ENCODE assay signal across 8 mouse cellular contexts in genomic region chr2:45096638-45097247, GRCm38 (mm10). TPM values are rescaled to one million over a fixed set of nuclear protein-coding genes. Genes with fewer than 3 reads are reported as not detected.
DNase-seq lines count a peak whose midpoint lies in the region; ATAC-seq lines count a peak whose summit lies in the region.

No protein-coding gene starts in this region.

- no peaks in the 10 kb centered on the region for H3K27me3 ChIP-seq in heart, embryonic 13.5 days (replicated peaks)
- H3K27me3 ChIP-seq in midbrain, embryonic 12.5 days = no peaks in the 10 kb centered on the region

- no peak for DNase-seq in heart, postnatal 14 days
- DNase-seq in right cerebral cortex, postnatal 4 days = peak; percentile 6
- DNase-seq in right cerebral cortex, postnatal 36 days (ENCODE audit: low spot score in 2 of 2) = no peak
- DNase-seq in embryo, embryonic 10 days (ENCODE audit: low spot score) = no peak
- DNase-seq in gastrocnemius, postnatal 36 days = no peak
- no peak for DNase-seq in urinary bladder, postnatal 10 days (ENCODE audit: low spot score)

- H3K4me3 ChIP-seq in heart, embryonic 13.5 days = 0 out of 2 replicates have a peak overlapping the region, but pooled peaks have one; percentile 5
- H3K4me3 ChIP-seq in midbrain, embryonic 12.5 days = no peak overlapping the region

- H3K36me3 ChIP-seq in heart, embryonic 13.5 days = peaks cover 31% of the 10 kb centered on the region
- no peaks in the 10 kb centered on the region for H3K36me3 ChIP-seq in midbrain, embryonic 12.5 days

- WGBS in heart, embryonic 13.5 days = 35% methylated on average over 10 of the region's 10 CpGs
- 13% methylated on average over 10 of the region's 10 CpGs for WGBS in midbrain, embryonic 12.5 days

- peak overlapping the region; percentile 63 for H3K27ac ChIP-seq in heart, embryonic 13.5 days (replicated peaks)
- H3K27ac ChIP-seq in midbrain, embryonic 12.5 days (replicated peaks) = peak overlapping the region; percentile 73

- intact Hi-C loops in heart, postnatal 14 days (cut with DNase I) = no loop called here
- intact Hi-C loops in gastrocnemius, postnatal 36 days (cut with DNase I) = no loop called here

- peak overlapping the region; percentile 50 for H3K4me2 ChIP-seq in heart, embryonic 13.5 days
- H3K4me2 ChIP-seq in midbrain, embryonic 12.5 days (replicated peaks) = peak overlapping the region; percentile 42

- H3K9me3 ChIP-seq in heart, embryonic 13.5 days = no peaks in the 10 kb centered on the region
- no peaks in the 10 kb centered on the region for H3K9me3 ChIP-seq in midbrain, embryonic 12.5 days

- peak overlapping the region; percentile 4 for H3K9ac ChIP-seq in heart, embryonic 13.5 days
- H3K9ac ChIP-seq in midbrain, embryonic 12.5 days (replicated peaks) = peak overlapping the region; percentile 37

- H3K4me1 ChIP-seq in heart, embryonic 13.5 days = peaks cover 79% of the 10 kb centered on the region
- peaks cover 79% of the 10 kb centered on the region for H3K4me1 ChIP-seq in midbrain, embryonic 12.5 days

- no peak for ATAC-seq in heart, embryonic 13.5 days (ENCODE audit: extremely low read depth, insufficient number of reproducible peaks, low FRiP score, low TSS enrichment)
- peak; percentile 39; the same call in 1 of the 2 replicates for ATAC-seq in midbrain, embryonic 12.5 days (ENCODE audit: low FRiP score, low read depth)

RNA-seq across cellular contexts. Expression of gene Zeb2, which starts 20.5 kb away (rescaled TPM):
- polyA plus RNA-seq in heart, embryonic 13.5 days (2015; fragmentation: Nextera tagmentation; extraction: Ambion mirVana) = 21.8 and 22.4 TPM in 2 replicates
- total RNA-seq in heart, postnatal 14 days (2021) = 10 to 100 TPM; 51.3 to 58.5 TPM
- 66.6 and 68.7 TPM in 2 replicates for polyA plus RNA-seq in midbrain, embryonic 12.5 days (2016; fragmentation: Nextera tagmentation; extraction: Ambion mirVana)
- 10 to 100 TPM; 29.1 to 30.4 TPM for total RNA-seq in gastrocnemius, postnatal 36 days (2021)
